Mouse (Mus musculus) embryonic fibroblast, embryonic 13.5 days (primary cell): ENCODE results near the gene Pdia3. TPM values are rescaled to one million over a fixed set of nuclear protein-coding genes. Genes with fewer than 3 reads are reported as not detected.

Experiments used
- H3K27ac ChIP-seq: 2 replicates; pipeline ENCODE4 v1.5.1; 2012; ENCODE audit warnings: low read length, control low read depth, inconsistent platforms; ENCODE audit not compliant: insufficient read depth
- H3K4me1 ChIP-seq: 2 replicates; pipeline ENCODE4 v1.6.1; 2011; ENCODE audit warnings: low read length; ENCODE audit not compliant: control insufficient read depth, insufficient read depth
- H3K4me3 ChIP-seq: 2 replicates; pipeline ENCODE4 v1.5.1; 2011; ENCODE audit warnings: mild to moderate bottlenecking, control low read depth, low read length; ENCODE audit not compliant: insufficient read depth
- CTCF ChIP-seq: IDR thresholded peaks from 2 replicates; pipeline ENCODE4 v1.5.1; 2011; ENCODE audit warnings: mild to moderate bottlenecking, control low read depth, low read length, moderate library complexity, borderline replicate concordance; ENCODE audit not compliant: insufficient read depth
- POLR2A ChIP-seq: IDR thresholded peaks from 2 replicates; pipeline ENCODE4 v1.6.1; 2011; ENCODE audit warnings: low read depth, mild to moderate bottlenecking, control low read depth, low read length, moderate library complexity
- polyA plus RNA-seq: library from polyadenylated mRNA; stranded (reverse); fragments of >200 nt; gene quantifications from 2 replicates; pipeline ENCODE4 v1.2.4, GENCODE M21; 2011; ENCODE audit warnings: low read depth; ENCODE audit not compliant: missing spikeins, insufficient read length

The Pdia3 gene
- polyA plus RNA-seq, 1 experiment, result 1,111 TPM

DNA sequence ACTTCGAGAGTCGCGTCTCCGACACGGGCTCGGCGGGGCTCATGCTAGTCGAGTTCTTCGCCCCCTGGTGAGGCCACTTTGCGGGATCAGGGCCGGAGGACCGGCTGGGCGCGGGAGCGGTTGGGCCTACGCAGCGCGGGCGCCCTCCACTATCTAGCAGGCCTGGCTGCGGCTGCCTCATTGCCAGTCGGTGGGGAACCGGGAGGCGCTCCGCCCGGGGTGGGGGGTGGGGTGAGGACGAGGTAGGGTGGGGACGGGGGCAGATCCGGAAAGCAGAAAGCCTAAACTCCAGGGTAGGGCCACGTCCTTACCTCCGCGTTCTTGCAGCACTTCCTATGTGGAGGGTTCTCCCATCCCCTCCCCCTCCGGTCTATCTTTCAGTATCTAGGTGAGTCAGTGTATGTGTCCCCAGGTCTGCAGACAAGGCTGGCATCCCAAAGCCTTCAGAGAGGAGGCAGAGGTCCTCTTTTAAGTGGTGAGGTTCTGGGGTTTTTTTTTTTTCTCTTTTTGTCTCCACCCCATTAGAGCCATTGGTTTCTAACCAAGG lies 637 bp downstream of the Pdia3 start:
- H3K4me3 ChIP-seq, result peak overlapping the region; percentile 83

DNA sequence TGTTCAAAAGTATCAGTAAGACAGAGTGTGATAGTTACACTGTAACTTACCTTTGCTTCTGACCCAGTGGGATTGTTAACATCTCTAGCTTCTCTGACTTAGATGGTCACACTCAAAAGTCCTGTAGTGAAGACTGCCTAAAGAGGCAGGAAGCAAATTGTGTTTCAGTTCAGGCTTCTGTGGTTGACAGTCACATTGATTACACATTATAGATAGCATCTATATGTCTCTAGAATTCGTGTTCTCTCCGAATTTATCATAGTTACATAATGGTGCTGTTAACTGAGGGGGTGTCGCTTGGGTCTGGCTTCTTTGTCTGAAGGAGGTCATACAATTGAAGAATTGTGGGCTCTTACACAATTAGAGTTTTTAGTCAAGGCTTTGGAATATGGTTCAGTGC lies 1.5 kb downstream of the Pdia3 start:
- TF ChIP-seq POLR2A, result no peak
- TF ChIP-seq CTCF, result no peak
- peaks cover 8% of the 10 kb centered on the region for H3K4me1 ChIP-seq
- no peak overlapping the region for H3K27ac ChIP-seq
- H3K4me3 ChIP-seq, result peak overlapping the region; percentile 83

More for the DNA sequence above, 637 bp downstream of the Pdia3 start:
- H3K4me1 ChIP-seq, result peaks cover 8% of the 10 kb centered on the region
- peak overlapping the region; percentile 94 for H3K27ac ChIP-seq
- TF ChIP-seq POLR2A, result no peak
- TF ChIP-seq CTCF, result no peak

DNA sequence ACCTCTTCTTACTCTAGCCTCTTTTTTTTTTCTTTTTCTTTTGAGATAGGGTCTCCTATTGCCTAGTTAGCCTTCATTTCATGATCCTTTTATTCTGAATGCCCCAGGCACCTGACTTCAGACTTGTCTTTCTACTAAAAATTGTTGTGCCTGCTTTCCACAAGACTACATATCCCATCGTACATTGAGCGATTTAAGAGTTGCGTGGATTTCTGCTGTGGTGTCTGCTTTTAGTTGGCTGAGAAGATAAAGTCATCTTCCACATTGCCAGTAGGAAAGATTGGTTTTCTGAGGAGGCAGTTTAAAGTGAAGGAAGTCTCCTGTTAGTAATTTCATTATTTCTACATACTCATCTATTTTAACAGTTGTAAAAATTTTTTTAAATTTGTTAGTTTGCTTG lies 2.0 kb downstream of the Pdia3 start:
- no peak for TF ChIP-seq POLR2A
- TF ChIP-seq CTCF, result no peak
- H3K4me1 ChIP-seq, result peaks cover 8% of the 10 kb centered on the region
- peak overlapping the region; percentile 83 for H3K4me3 ChIP-seq
- H3K27ac ChIP-seq, result no peak overlapping the region

DNA sequence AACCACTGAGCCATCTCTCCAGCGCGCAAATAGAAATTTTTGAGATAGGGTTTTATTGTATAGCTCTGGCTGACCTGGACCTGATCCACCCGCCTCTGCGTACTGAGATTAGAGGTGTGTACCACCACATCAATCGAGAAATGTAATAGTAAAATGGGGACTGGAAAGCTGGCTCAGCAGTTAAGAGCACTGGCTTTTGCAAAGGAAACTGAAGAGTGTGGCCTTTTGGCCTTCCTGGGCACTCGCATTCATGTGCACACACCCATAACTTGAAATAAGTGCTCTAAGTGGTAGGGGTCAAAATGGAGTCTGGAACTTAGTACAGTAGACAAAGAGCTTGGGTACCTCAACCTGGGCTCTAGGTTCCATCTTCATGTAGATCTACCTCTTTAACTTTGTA lies 2.8 kb downstream of the Pdia3 start:
- Histone ChIP-seq H3K4me3 (peak overlapping the region; percentile 83), H3K4me1 (peaks cover 8% of the 10 kb centered on the region), H3K27ac (no peak overlapping the region)
- TF ChIP-seq CTCF (no peak), POLR2A (no peak)

DNA sequence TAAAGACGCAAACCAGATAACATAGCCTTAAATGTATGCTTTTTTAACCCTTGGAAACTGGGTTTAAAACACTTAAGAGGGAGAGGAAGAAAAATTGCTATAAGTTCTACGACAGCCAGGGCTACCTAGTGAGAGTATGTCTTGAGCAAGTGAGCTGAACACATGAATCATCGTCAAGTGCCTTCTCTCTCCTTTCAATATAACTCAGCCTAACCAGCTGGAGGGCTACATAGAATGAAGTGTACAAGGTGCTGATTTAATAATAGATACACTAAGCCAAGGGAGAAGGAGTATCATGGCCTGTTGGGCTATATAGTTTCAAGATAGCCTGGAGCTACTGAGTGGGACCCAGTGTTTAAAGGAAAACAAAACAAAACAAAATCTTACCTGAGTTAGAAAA lies 4.9 kb downstream of the Pdia3 start:
- Histone ChIP-seq H3K27ac (no peak overlapping the region), H3K4me1 (peaks cover 8% of the 10 kb centered on the region), H3K4me3 (no peak overlapping the region)
- no peak for TF ChIP-seq POLR2A
- no peak for TF ChIP-seq CTCF

DNA sequence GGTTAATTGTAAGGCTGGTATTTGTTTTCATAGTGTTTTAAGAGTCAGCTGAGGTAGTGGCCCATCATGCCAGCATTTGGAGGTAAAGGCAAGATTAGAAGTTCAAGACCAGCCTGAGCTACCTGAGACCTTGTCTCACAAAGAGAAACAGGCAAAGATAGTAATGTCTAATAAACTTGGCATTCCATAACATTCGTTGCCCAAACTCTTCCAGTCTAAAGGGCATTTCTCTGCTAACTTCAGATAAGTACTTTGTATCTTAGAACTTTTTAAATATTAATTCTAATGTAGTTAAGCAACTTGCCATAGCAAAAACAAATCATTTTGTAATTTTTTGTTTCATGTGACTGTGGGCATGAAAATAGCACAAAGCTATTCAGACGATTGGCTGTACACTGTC lies 9.6 kb downstream of the Pdia3 start:
- Histone ChIP-seq H3K4me3 (no peak overlapping the region), H3K4me1 (0 out of 2 replicates have a peak, but pooled peaks cover 4% of the 10 kb centered on the region), H3K27ac (no peak overlapping the region)
- TF ChIP-seq POLR2A (no peak), CTCF (no peak)

DNA sequence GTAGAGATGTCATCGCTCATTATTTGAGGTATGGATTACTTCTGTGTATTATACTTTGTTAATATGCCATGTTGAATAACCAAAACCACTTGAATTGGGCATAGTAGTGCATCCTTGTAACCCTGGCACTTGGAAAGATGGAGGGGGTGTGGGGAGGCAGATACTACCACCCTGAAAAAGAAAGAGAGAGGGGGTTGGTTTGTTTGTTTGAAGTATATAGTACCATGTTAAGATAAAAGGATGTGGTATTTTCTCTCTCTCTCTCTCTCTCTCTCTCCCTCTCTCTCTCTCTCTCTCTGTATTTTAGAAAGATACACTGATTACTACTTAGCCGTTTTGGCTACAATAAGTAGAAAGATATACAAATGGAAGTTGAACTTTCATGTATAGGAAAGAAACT lies 12.3 kb downstream of the Pdia3 start:
- TF ChIP-seq POLR2A, result no peak
- no peak for TF ChIP-seq CTCF
- H3K4me1 ChIP-seq, result no peaks in the 10 kb centered on the region
- no peak overlapping the region for H3K4me3 ChIP-seq
- H3K27ac ChIP-seq, result no peak overlapping the region

DNA sequence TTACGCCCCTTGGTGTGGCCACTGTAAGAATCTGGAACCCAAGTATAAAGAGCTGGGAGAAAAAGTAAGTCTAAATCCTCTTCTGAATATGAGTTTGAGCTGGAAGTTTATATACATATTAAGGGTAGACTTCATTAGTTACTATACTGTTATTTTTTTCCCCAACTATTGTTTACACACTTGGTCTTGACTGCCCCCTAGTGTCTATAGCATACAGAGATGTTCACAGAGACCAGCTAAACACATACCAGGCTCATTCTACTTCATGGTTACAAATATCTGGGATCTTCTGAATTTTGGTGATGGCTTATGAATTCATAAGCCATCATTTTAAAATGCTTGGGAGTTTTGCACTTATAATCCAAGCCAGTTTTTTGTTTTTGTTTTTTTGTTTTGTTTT lies 21.3 kb downstream of the Pdia3 start:
- no peak overlapping the region for H3K4me3 ChIP-seq
- no peaks in the 10 kb centered on the region for H3K4me1 ChIP-seq
- no peak for TF ChIP-seq POLR2A
- no peak overlapping the region for H3K27ac ChIP-seq

DNA sequence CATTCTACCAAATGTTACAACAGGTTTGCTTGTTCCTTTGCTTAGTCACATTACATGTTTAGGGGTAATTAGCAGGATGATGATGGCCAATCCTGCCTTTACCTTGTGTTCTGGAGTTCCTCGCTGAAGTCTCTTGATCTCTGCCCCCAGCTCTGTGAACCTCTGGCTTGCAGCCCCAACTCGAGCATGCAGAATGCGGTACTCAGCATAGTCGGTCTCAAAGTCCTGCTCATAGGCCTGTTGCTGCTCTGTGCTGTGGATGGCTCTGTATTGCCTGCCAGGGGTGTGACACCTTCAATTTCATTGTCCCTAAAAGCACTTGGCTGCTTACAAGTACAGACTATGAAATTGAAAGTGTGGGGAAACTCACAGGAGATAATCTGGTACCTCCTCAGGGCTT lies 26.2 kb downstream of the Pdia3 start:
- no peak for TF ChIP-seq CTCF
- Histone ChIP-seq H3K4me1 (peaks cover 3% of the 10 kb centered on the region; the same call in 1 of the 2 replicates), H3K27ac (no peak overlapping the region), H3K4me3 (no peak overlapping the region)

DNA sequence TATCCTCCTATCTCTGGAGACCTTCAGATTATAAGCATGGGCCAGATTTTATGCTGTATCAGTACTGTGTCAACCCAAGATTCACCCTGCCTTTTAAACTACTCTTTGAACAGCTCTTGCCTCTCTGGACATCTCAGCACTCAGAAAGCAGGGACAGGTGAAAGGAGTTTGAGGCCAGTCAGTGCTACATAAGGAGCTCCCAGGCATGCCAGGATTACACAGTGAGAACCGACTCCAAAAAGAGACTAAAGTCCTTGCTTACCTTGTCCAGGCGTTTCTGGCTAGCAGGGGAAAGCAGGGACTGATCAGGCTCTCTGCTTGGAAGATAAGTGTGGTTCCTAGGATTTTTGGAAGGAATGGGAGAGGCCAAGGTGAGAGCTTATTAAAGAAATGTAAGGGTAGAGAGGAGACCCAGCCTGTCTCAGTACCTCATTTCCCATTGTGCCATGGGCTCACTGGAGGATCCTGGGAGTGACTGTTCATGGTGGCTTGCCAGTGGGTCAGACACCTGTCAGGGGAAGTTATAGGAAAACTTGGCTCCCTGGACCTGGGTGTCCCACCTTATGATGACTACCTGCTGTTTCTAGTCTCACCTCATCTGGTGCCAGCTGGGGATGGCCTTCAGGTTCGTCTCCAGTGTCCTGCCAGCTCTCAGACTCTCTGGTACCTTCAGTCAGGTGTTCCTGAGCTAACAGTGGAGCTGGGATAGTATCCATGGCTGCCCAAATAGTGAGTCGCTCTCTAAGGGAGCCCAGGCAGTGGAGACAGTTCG lies 27.4 kb downstream of the Pdia3 start:
- TF ChIP-seq POLR2A (no peak), CTCF (no peak)
- Histone ChIP-seq H3K4me3 (no peak overlapping the region), H3K4me1 (peaks cover 3% of the 10 kb centered on the region; the same call in 1 of the 2 replicates), H3K27ac (no peak overlapping the region)

DNA sequence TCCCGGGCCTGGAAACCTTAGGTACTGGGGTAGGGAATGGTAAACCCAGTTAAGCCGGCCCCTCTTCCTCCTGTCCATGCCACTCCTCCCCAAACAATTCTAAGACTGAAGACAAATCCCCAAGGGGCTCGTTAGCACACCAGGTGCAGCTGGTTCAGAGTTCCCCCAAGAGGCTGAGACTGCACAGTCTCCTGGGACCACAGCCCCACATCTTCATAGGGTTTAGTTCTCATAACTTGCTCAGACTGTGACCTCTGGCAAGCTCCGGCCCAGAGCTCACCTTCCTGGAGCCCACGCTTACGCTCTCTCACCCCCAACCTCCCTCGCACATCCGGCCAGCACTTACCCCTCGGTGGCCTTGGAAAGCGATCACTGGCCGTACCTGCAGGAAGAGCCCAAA lies 28.2 kb downstream of the Pdia3 start:
- H3K27ac ChIP-seq, result no peak overlapping the region
- TF ChIP-seq CTCF, result no peak
- TF ChIP-seq POLR2A, result no peak
- no peak overlapping the region for H3K4me3 ChIP-seq
- H3K4me1 ChIP-seq, result peaks cover 6% of the 10 kb centered on the region; the same call in 1 of the 2 replicates
